Mouse (Mus musculus): ENCODE data around the gene 4930524B15Rik.
"Not testable (repeated sequence)": the region's sequence is repeated elsewhere in the genome, so short reads cannot be mapped to it uniquely, and the experiment has no call there.

DNA sequence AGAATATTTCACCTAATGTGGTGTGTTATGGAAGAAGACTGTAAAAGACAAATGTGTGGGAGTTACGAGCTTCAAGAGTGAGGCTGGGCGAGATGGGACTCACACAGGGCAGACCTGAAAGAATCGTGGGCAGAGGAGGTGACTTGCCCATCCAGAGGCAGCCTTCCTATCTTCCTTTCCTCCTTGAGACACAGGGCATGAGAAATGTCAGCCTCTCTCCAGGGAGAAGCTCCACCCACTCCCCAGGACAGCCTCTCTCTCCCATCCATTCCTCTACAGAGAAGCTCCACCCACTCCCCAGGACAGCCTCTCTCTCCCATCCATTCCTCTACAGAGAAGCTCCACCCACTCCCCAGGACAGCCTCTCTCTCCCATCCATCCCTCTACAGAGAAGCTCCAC lies 42.7 kb downstream of the 4930524B15Rik start:
- not testable (repeated sequence) for TF ChIP-seq CTCF, EP300 (IDR thresholded peaks at IDR 0.05; ENCODE audit: low read depth)
